Mouse (Mus musculus) liver, embryonic 14.5 days (tissue): Measurements from ENCODE around the gene Tenm2.

ENCODE experiments used
- CTCF ChIP-seq: IDR thresholded peaks from 2 replicates; pipeline ENCODE4 v1.5.1; 2016; ENCODE audit warnings: antibody characterized with exemption, low read depth, control low read depth
- EP300 ChIP-seq: IDR thresholded peaks from 2 replicates; pipeline ENCODE4 v1.6.1; 2016; ENCODE audit warnings: antibody characterized with exemption, low read depth

DNA sequence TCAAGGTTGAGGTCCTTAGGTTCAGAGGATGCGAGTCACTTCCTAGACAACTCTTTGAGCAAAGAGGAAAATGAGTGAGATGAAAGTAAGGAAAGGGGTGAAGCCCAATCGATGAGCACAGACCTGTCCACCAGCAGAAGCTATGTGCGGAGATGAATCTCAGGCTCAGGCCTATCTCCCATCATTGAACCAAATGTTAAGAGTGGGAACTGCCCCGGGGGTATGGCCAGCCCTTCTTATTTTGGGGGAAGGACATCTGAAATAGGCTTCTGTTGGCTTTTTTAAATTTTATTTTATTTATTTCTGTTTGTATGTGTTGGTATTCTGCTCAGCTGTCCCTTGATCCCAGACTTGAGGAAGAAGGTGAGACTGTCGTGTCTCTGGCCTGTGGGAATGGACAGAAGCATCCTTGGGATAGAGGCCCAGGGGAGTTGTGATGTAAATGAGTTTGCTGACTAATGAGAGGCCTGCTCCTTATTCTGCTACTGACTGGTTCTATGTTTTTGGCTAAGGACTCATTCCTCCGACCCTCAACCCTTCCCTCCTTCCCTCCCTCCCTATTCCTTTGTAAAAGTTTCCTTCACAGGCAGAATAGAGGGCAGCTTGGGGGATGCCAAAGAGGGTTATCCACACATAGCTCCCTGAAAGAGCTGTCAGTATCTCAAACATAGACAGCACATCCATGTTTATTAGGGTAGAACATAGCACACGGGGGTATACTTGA, 1011.9 kb downstream of the Tenm2 start:
- TF ChIP-seq CTCF: no peak
- no peak for TF ChIP-seq EP300
